Mouse (Mus musculus) stomach, embryonic 15.5 days (tissue): ENCODE results near the gene Cenpa. TPM values are rescaled to one million over a fixed set of nuclear protein-coding genes. Genes with fewer than 3 reads are reported as not detected.
A peak's percentile ranks its signal among the peaks of the same experiment; 100 is the strongest.

Experiments used
- ATAC-seq: fragments of 200-750 bp; cut with Nextera tagmentation; 2 replicates; pipeline ENCODE4 v1.8.0; 2017; ENCODE audit warnings: low read depth, moderate number of reproducible peaks, moderate TSS enrichment; ENCODE audit not compliant: insufficient read depth, low FRiP score
- H3K27ac ChIP-seq: fragments of 300-500 bp; sonication (generic); 2 replicates; pipeline ENCODE4 v1.5.1; 2015; ENCODE audit warnings: mild to moderate bottlenecking, inconsistent platforms
- H3K27me3 ChIP-seq: fragments of 300-500 bp; sonication (generic); replicated peaks from 2 replicates; pipeline ENCODE4 v1.6.1; 2015; ENCODE audit warnings: inconsistent platforms
- H3K36me3 ChIP-seq: fragments of 300-500 bp; sonication (generic); 2 replicates; pipeline ENCODE4 v1.6.1; 2015; ENCODE audit warnings: inconsistent platforms
- H3K4me1 ChIP-seq: fragments of 300-500 bp; sonication (generic); 2 replicates; pipeline ENCODE4 v1.6.1; 2015; ENCODE audit warnings: inconsistent platforms
- H3K4me2 ChIP-seq: fragments of 300-500 bp; sonication (generic); 2 replicates; pipeline ENCODE4 v1.6.1; 2015; ENCODE audit warnings: mild to moderate bottlenecking, inconsistent platforms
- H3K4me3 ChIP-seq: fragments of 300-500 bp; sonication (generic); replicated peaks from 2 replicates; pipeline ENCODE4 v1.5.1; 2015; ENCODE audit warnings: inconsistent platforms
- H3K9ac ChIP-seq: fragments of 300-500 bp; sonication (generic); 2 replicates; pipeline ENCODE4 v1.6.1; 2015; ENCODE audit warnings: inconsistent platforms
- H3K9me3 ChIP-seq: fragments of 300-500 bp; sonication (generic); 2 replicates; pipeline ENCODE4 v1.6.1; 2016; ENCODE audit warnings: inconsistent platforms
- WGBS: fragments of 180-500 bp; shearing (Covaris S2); methylation state at CpG from one replicate; pipeline ENCODE4 v1.1.7; 2015; 5-methylcytosine and 5-hydroxymethylcytosine counted together
- polyA plus RNA-seq: library from polyadenylated mRNA; unstranded; fragments of >200 nt; fragmentation: Nextera tagmentation; extraction: Ambion mirVana; gene quantifications from 2 replicates; pipeline ENCODE4 v1.2.1, GENCODE M21; 2015

Cenpa gene
- polyA plus RNA-seq, 1 experiment from 2014 or later, result 218 TPM

DNA sequence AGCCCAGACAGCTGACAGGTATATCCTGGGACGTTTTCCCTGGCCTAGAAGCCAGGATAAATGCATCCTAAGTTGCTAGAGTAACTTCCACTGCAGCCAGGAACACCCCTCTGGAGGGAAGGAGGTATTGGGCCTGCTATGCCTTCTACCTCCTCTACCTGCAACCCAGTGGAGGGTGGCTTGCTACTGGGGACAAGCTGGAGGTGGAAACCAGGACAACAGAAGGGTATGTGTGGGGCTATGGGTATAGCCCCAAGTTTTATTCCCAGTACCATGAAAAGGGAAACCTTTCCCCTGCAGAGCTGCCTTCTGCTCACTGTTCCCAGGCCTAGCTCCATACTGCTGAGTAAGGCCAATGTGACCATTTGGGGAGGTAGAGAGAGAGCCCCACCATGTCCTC is 42.3 kb upstream of the Cenpa start:
- no peak for ATAC-seq
- no peak overlapping the region for H3K27ac ChIP-seq
- H3K9ac ChIP-seq, result no peak overlapping the region
- H3K4me3 ChIP-seq, result no peak overlapping the region
- no peaks in the 10 kb centered on the region for H3K9me3 ChIP-seq
- no peaks in the 10 kb centered on the region for H3K36me3 ChIP-seq
- H3K4me1 ChIP-seq, result peaks cover 14% of the 10 kb centered on the region
- no peak overlapping the region for H3K4me2 ChIP-seq
- 42% methylated on average over 1 of the region's 1 CpGs for WGBS
- H3K27me3 ChIP-seq, result peaks cover 16% of the 10 kb centered on the region

DNA sequence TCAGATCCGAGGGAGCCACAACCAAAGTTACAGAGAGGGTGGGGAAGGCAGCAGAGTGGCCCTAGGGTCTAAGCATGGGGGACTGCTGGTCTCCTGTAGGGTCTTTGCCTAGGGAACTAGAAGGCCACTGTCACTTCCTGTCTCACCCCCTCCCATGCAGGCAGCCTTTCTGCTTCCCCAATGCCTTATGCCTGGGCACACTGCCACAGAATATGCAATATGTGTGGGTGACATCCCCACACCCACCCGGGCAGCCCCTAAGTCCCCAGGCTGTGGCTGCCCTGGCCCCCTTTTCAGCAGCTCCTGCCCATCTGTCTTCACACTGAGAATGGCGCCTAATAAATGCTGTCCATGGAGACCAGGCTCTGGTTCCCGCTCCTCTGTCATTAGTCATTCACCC is 41.7 kb upstream of the Cenpa start:
- H3K4me3 ChIP-seq, result no peak overlapping the region
- H3K27ac ChIP-seq, result no peak overlapping the region
- H3K36me3 ChIP-seq, result no peaks in the 10 kb centered on the region
- no peaks in the 10 kb centered on the region for H3K9me3 ChIP-seq
- no peak for ATAC-seq
- no peak overlapping the region for H3K9ac ChIP-seq
- peaks cover 16% of the 10 kb centered on the region for H3K27me3 ChIP-seq
- 46% methylated on average over 4 of the region's 4 CpGs for whole genome bisulfite sequencing
- peaks cover 14% of the 10 kb centered on the region for H3K4me1 ChIP-seq
- no peak overlapping the region for H3K4me2 ChIP-seq

DNA sequence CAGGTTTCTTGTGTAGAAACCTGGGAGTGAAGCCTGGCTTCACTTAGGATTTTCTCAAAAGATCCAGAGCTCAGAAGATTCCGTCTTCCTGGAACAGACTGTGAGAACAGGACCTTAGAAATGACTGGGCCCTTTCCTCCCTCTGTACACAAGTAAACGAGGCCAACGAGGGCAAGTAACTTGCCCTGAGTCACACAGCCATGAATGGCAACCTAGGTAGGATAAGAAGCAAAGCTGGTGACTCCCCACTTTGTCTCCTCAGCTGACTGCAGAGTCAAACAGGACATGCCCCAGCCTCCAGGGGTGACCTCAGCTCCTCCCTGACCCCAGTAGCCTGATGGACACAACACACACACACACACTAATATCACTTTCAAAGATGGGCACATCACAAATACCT is 41.2 kb upstream of the Cenpa start:
- H3K9ac ChIP-seq, result no peak overlapping the region
- H3K4me2 ChIP-seq, result no peak overlapping the region
- no peak for ATAC-seq
- H3K9me3 ChIP-seq, result no peaks in the 10 kb centered on the region
- no peak overlapping the region for H3K27ac ChIP-seq
- H3K36me3 ChIP-seq, result no peaks in the 10 kb centered on the region
- H3K4me1 ChIP-seq, result peaks cover 14% of the 10 kb centered on the region
- peaks cover 16% of the 10 kb centered on the region for H3K27me3 ChIP-seq
- no peak overlapping the region for H3K4me3 ChIP-seq
- WGBS, result 53% methylated on average over 3 of the region's 3 CpGs

DNA sequence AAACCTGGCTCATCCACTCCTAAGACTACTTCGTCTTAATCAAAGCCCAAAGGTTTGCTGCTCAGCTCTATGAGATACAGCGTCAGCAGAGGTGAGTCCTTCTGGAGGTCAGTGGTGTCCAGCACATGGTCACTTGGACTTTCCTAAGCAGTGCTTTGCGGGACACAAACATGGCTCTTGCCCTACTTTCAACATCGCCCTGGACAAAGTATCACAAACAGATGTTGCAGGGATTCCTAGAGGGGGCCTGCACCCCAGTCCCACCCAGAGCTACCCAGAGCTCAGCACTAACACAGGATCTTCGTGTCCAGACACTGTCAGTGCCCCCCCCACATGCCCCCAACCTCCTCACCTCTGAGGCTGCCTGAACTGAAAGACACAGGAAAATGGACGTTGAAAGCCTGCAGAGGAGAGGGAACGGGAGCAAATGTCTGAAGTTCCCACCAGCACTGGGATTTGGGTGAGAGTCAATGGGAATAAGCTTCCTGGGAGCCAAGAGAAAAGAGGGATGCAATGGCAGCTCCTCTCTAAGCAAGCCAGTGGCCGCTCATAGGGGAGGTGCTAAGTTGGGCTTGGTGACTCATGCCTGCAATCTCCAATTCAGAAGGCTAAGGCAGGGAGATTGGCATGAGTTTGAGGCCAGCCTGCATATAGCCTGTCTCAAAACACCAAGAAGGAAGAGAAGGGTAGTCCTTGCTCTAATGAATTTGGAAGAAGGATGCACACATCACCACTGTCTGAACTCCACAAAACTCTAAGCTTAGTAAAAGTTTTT is 40.1 kb upstream of the Cenpa start:
- H3K4me1 ChIP-seq, result peaks cover 14% of the 10 kb centered on the region
- no peak overlapping the region for H3K9ac ChIP-seq
- WGBS, result 74% methylated on average over 8 of the region's 8 CpGs
- no peaks in the 10 kb centered on the region for H3K36me3 ChIP-seq
- H3K27ac ChIP-seq, result no peak overlapping the region
- H3K4me2 ChIP-seq, result no peak overlapping the region
- peaks cover 15% of the 10 kb centered on the region for H3K27me3 ChIP-seq
- ATAC-seq, result no peak
- no peaks in the 10 kb centered on the region for H3K9me3 ChIP-seq
- H3K4me3 ChIP-seq, result no peak overlapping the region

- Histone ChIP-seq H3K4me3 (no peak overlapping the region), H3K9me3 (no peaks in the 10 kb centered on the region), H3K4me2 (no peak overlapping the region), H3K4me1 (no peaks in the 10 kb centered on the region), H3K27ac (no peak overlapping the region), H3K36me3 (no peaks in the 10 kb centered on the region), H3K27me3 (no peaks in the 10 kb centered on the region), H3K9ac (no peak overlapping the region)
- 85% methylated on average over 3 of the region's 3 CpGs for WGBS
- ATAC-seq, result no peak
Measured at GRCm38 (mm10) chr5:30628511-30628910, 38.1 kb upstream of the Cenpa start.

- H3K27me3 ChIP-seq, result no peaks in the 10 kb centered on the region
- no peak overlapping the region for H3K27ac ChIP-seq
- no peak overlapping the region for H3K4me3 ChIP-seq
- no peak overlapping the region for H3K4me2 ChIP-seq
- H3K9ac ChIP-seq, result no peak overlapping the region
- no peaks in the 10 kb centered on the region for H3K4me1 ChIP-seq
- H3K9me3 ChIP-seq, result no peaks in the 10 kb centered on the region
- WGBS, result 80% methylated on average over 6 of the region's 6 CpGs
- ATAC-seq, result no peak
- no peaks in the 10 kb centered on the region for H3K36me3 ChIP-seq
Measured at GRCm38 (mm10) chr5:30630401-30630800, 36.2 kb upstream of the Cenpa start.

GRCm38 (mm10) chr5:30632134-30632533 is 34.4 kb upstream of the Cenpa start:
- Histone ChIP-seq H3K36me3 (no peaks in the 10 kb centered on the region), H3K4me2 (no peak overlapping the region), H3K9ac (no peak overlapping the region), H3K4me1 (no peaks in the 10 kb centered on the region), H3K4me3 (no peak overlapping the region), H3K27me3 (no peaks in the 10 kb centered on the region), H3K27ac (no peak overlapping the region), H3K9me3 (no peaks in the 10 kb centered on the region)
- no peak for ATAC-seq
- WGBS, result 59% methylated on average over 1 of the region's 1 CpGs

GRCm38 (mm10) chr5:30636994-30637393 is 29.6 kb upstream of the Cenpa start:
- Histone ChIP-seq H3K4me1 (no peaks in the 10 kb centered on the region), H3K36me3 (no peaks in the 10 kb centered on the region), H3K4me2 (no peak overlapping the region), H3K9ac (no peak overlapping the region), H3K27ac (no peak overlapping the region), H3K4me3 (no peak overlapping the region), H3K27me3 (no peaks in the 10 kb centered on the region), H3K9me3 (no peaks in the 10 kb centered on the region)
- 44% methylated on average over 7 of the region's 7 CpGs for WGBS
- no peak for ATAC-seq

DNA sequence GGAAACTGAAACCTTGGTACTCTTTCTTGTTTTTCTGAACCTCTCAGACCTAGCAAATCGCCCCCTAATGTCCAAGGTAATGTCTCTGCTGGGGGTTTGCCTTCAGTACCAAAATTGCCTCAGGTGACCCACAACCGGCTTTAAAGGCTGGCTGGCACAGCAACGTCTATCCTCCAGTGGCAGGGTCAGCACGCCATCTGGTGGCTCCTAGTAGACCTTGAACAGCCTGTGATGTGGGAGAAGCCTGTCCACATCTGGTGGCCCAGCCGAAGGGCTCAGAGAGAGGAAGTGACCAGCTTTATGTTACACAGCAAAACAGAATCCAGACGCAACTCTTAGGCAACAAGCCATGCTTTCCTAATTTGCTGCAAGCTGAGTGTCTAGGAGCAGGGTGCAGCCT is 28.5 kb upstream of the Cenpa start:
- no peak overlapping the region for H3K4me3 ChIP-seq
- no peaks in the 10 kb centered on the region for H3K36me3 ChIP-seq
- H3K9me3 ChIP-seq, result no peaks in the 10 kb centered on the region
- ATAC-seq, result peak; percentile 70; the same call in 1 of the 2 replicates
- no peaks in the 10 kb centered on the region for H3K4me1 ChIP-seq
- no peak overlapping the region for H3K9ac ChIP-seq
- 5% methylated on average over 6 of the region's 6 CpGs for WGBS
- no peaks in the 10 kb centered on the region for H3K27me3 ChIP-seq
- H3K27ac ChIP-seq, result no peak overlapping the region
- no peak overlapping the region for H3K4me2 ChIP-seq

DNA sequence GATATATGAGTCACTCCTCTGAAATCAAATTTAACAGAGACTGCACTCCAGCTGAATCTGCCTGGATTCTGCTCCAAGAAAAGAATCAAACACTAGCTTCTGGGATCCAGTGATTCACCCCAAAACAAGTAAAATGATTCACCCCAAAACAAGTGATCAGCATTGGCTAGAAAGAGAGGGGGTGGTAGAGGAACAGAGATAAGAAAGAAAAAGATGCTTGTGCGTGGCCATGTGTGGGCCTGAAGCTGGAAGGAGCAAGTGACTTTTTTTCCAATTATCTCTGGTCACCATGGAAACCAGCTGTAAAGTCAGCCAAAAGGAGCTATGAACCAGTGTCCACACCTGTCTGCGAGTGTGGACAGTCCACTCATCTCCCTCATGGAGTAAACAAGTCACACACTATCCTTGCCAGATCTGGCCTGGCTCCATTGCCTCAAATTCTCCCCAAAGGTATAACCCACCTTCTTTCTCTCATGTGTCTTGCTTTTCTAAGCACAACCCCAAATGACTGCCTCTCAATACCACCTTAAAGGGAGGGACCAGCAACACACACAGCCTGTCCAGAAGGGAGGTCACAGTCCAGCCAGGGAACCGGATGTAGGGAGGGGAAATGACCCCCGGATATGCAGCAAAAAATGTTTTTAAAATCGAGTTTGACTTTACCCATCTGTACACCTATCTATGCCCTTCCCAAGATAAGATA is 22.9 kb upstream of the Cenpa start:
- WGBS, result 44% methylated on average over 5 of the region's 5 CpGs
- Histone ChIP-seq H3K9me3 (no peaks in the 10 kb centered on the region), H3K27ac (no peak overlapping the region), H3K4me1 (peaks cover 12% of the 10 kb centered on the region; the same call in 1 of the 2 replicates), H3K27me3 (no peaks in the 10 kb centered on the region), H3K4me2 (no peak overlapping the region), H3K4me3 (no peak overlapping the region), H3K9ac (no peak overlapping the region), H3K36me3 (no peaks in the 10 kb centered on the region)
- no peak for ATAC-seq

DNA sequence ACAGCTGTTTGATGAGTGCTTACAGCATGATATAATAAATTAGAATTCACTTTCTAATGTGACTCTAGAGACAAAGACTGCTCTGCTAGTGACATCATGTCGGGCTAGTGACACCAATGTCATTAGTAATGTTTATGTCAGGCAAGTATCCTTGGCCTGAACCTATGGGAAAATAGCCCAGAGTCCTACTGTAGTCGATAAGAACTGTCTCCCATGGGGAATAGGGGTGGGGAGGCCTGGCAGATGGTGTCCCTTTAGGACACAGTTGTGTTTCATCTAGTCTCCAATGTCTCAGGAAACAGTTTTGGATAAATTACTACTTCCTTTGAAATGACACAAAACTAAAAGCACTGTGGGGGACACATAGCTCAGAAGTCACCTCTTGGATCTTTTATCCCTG is 20.5 kb upstream of the Cenpa start:
- Histone ChIP-seq H3K36me3 (no peaks in the 10 kb centered on the region), H3K27me3 (no peaks in the 10 kb centered on the region), H3K4me1 (peaks cover 24% of the 10 kb centered on the region), H3K27ac (no peak overlapping the region), H3K4me2 (no peak overlapping the region), H3K4me3 (no peak overlapping the region), H3K9me3 (no peaks in the 10 kb centered on the region), H3K9ac (no peak overlapping the region)
- WGBS, result 62% methylated on average over 2 of the region's 2 CpGs
- no peak for ATAC-seq

DNA sequence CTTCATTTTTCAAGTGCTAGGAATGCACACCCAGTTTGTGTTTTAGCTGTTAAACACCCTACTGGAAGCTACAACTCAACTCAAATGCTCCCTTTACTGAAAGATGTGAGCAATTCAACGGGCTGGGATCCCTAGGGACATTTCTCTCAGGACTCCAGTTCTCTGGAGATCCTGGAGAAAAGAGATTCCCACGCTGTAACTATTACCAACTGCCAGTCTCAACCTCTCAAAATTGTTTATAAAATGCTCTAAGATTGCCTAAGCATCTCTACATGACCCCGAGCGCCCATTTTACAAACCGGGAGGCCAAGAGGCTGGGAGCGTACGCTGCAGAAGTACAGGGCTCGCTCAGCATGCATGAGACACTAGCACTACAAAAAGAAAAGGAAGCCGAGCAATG is 19.2 kb upstream of the Cenpa start:
- Histone ChIP-seq H3K4me3 (peak overlapping the region; percentile 78), H3K27ac (peak overlapping the region; percentile 61; the same call in 1 of the 2 replicates), H3K4me1 (peaks cover 24% of the 10 kb centered on the region), H3K36me3 (no peaks in the 10 kb centered on the region), H3K9ac (peak overlapping the region; percentile 10; the same call in 1 of the 2 replicates), H3K4me2 (peak overlapping the region; percentile 78), H3K9me3 (no peaks in the 10 kb centered on the region), H3K27me3 (no peaks in the 10 kb centered on the region)
- 4% methylated on average over 9 of the region's 9 CpGs for WGBS
- ATAC-seq, result no peak
